Mouse (Mus musculus): ENCODE data around the gene Rnf224. TPM values are rescaled to one million over a fixed set of nuclear protein-coding genes. Genes with fewer than 3 reads are reported as not detected.

The Rnf224 gene
- total and polyA plus RNA-seq, 2 experiments from 2014 or later, result not detected

DNA sequence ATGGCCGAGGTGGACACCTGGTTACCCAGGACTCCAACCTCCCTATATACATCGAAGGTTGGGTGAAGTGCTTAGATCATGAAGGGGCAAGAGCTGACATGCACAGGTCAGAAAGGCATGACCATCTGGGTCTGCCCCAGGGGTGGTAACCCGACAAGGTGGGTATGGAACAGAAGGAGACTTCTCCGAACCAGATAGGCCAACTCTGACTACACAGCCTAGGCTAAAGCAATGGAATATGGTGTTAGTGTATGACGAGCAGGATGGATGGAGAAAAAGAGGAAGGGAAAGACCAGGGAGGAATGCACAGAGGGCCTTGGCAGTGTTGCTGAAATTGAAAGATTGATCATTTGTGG is 50.0 kb downstream of the Rnf224 start:
- H3K9me3 ChIP-seq (ENCODE audit: low read length), result no peaks in the 10 kb centered on the region
- H3K4me3 ChIP-seq (ENCODE audit: low read length), result no peak overlapping the region
- H3K4me2 ChIP-seq (ENCODE audit: low read depth, low read length), result peak overlapping the region; percentile 76
- peak overlapping the region; percentile 59; the same call in 1 of the 2 replicates for H3K9ac ChIP-seq (replicated peaks; ENCODE audit: low read length)
- no peaks in the 10 kb centered on the region for H3K36me3 ChIP-seq (ENCODE audit: insufficient read depth, low read length)
- no peak for DNase-seq (ENCODE audit: low spot score)
- peaks cover 11% of the 10 kb centered on the region for H3K4me1 ChIP-seq (ENCODE audit: insufficient read depth, low read length)
- H3K27me3 ChIP-seq (ENCODE audit: insufficient read depth, low read length), result no peaks in the 10 kb centered on the region
- no peak for TF ChIP-seq CTCF (IDR thresholded peaks at IDR 0.05; ENCODE audit: low read depth)
- no peak overlapping the region for H3K27ac ChIP-seq
- 29% methylated on average over 5 of the region's 5 CpGs for WGBS
- 0 out of 2 replicates have a peak, but pooled peaks have one; percentile 15 for ATAC-seq

DNA sequence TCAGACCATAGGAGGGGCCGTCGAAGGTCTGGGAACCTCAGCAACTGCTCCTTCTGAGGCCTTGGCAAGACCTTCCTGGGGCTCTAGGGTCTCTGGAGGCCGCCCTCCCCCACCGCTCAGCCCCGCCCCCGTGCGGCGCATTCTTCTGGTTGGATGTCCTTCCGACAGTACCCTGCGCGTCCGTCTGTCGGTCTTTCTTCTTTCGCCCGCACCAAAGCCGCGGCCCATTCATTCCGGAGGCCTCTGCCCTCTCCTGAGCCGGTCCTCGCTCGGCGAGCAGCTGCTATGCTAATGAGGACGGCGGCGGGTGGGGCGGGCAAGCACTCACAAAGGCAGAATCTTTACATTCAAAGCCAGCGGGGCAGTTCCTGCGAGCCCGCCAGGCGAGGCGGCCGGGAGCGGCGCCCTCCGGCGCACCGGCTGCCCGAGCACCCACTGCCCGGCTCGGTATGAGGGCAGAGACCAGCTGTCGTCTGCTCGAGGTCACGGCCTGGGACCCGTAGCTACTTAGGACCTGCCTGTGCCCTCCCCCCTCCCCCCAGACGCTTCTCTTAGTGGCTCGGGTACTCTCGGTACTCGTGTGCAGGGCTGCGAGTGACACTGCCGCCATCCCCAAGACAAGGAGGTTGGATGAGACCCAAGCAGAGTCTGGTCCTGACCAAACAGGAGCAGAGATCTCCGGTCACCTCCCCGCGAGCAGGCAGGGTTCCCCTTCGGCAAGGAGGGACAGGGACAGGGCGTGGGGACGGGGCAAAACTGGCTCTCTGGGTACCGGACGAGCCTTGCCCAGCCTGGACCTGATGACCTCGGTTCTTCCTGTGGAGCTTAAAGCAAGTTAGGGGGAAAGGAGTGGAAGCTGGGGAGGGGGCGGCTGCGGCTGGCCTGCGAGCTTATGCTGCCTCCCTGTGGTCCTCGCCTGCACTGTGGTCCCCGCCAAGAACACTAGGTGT is 50.7 kb downstream of the Rnf224 start:
- under 1% methylated on average over 62 of the region's 64 CpGs for WGBS
- peaks cover 11% of the 10 kb centered on the region for H3K4me1 ChIP-seq (ENCODE audit: insufficient read depth, low read length)

DNA sequence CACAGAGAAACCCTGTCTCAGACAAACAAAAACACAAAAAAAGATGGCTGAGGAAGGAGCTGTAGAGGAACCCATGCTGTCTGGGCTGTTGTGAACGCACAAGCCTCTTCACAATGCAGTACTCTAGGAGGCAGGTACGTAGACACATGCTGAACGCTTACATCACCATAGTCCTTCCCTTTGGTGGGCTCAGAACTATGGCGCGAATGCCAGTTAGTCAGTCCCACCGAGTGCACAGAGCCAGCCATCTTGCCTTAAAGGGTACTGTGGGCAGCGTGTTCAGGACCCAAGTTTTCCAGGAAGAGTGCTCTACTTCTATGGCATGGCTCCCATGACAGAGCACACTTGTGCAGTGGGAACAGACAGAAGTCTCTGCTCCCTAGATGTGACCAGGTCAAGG is 52.1 kb downstream of the Rnf224 start:
- DNase-seq (ENCODE audit: low spot score), result no peak
- TF ChIP-seq CTCF (IDR thresholded peaks at IDR 0.05; ENCODE audit: low read depth), result no peak
- H3K9ac ChIP-seq (replicated peaks; ENCODE audit: low read length), result no peak overlapping the region
- ATAC-seq, result no peak
- no peaks in the 10 kb centered on the region for H3K27me3 ChIP-seq (ENCODE audit: insufficient read depth, low read length)
- no peak overlapping the region for H3K27ac ChIP-seq
- H3K4me1 ChIP-seq (ENCODE audit: insufficient read depth, low read length), result peaks cover 11% of the 10 kb centered on the region
- no peak overlapping the region for H3K4me2 ChIP-seq (ENCODE audit: low read depth, low read length)
- 83% methylated on average over 7 of the region's 7 CpGs for WGBS
- H3K9me3 ChIP-seq (ENCODE audit: low read length), result no peaks in the 10 kb centered on the region
- no peaks in the 10 kb centered on the region for H3K36me3 ChIP-seq (ENCODE audit: insufficient read depth, low read length)
- no peak overlapping the region for H3K4me3 ChIP-seq (ENCODE audit: low read length)

More for the DNA sequence above, 50.7 kb downstream of the Rnf224 start:
- peak overlapping the region; percentile 42 for H3K4me3 ChIP-seq (ENCODE audit: low read length)
- peak overlapping the region; percentile 59 for H3K9ac ChIP-seq (replicated peaks; ENCODE audit: low read length)
- peak; percentile 74 for ATAC-seq
- no peaks in the 10 kb centered on the region for H3K9me3 ChIP-seq (ENCODE audit: low read length)
- peak overlapping the region; percentile 76 for H3K4me2 ChIP-seq (ENCODE audit: low read depth, low read length)
- H3K27me3 ChIP-seq (ENCODE audit: insufficient read depth, low read length), result no peaks in the 10 kb centered on the region
- DNase-seq (ENCODE audit: low spot score), result peak; percentile 77
- peak overlapping the region; percentile 80 for H3K27ac ChIP-seq
- peak; percentile 92 for TF ChIP-seq CTCF (IDR thresholded peaks at IDR 0.05; ENCODE audit: low read depth)
- no peaks in the 10 kb centered on the region for H3K36me3 ChIP-seq (ENCODE audit: insufficient read depth, low read length)

Other genes starting within 250 kb of the Rnf224 start
Only the 30 nearest of the 31 such genes appear.
- 254 and 279 TPM in 2 replicates for gene Nsmf, start 182.4 kb downstream of the Rnf224 start, total RNA-seq (2014; rRNA removed)
- gene Nsmf, start 182.4 kb downstream of the Rnf224 start, polyA plus RNA-seq (2015; fragmentation: Nextera tagmentation; extraction: Ambion mirVana), result 152 and 159 TPM in 2 replicates
- not detected in 2 replicates for gene Entpd8, start 156.5 kb downstream of the Rnf224 start, total RNA-seq (2014; rRNA removed)
- not detected in 2 replicates for gene Entpd8, start 156.5 kb downstream of the Rnf224 start, polyA plus RNA-seq (2015; fragmentation: Nextera tagmentation; extraction: Ambion mirVana)
- gene Noxa1, start 141.6 kb downstream of the Rnf224 start, total RNA-seq (2014; rRNA removed), result not detected in 2 replicates
- not detected in 2 replicates for gene Noxa1, start 141.6 kb downstream of the Rnf224 start, polyA plus RNA-seq (2015; fragmentation: Nextera tagmentation; extraction: Ambion mirVana)
- gene Nrarp, start 56.0 kb downstream of the Rnf224 start, total RNA-seq (2014; rRNA removed), result 50.8 and 58.0 TPM in 2 replicates
- 14.2 and 14.7 TPM in 2 replicates for gene Nrarp, start 56.0 kb downstream of the Rnf224 start, polyA plus RNA-seq (2015; fragmentation: Nextera tagmentation; extraction: Ambion mirVana)
- 4.0 and 4.7 TPM in 2 replicates for gene Tor4a, start 39.9 kb downstream of the Rnf224 start, total RNA-seq (2014; rRNA removed)
- gene Tor4a, start 39.9 kb downstream of the Rnf224 start, polyA plus RNA-seq (2015; fragmentation: Nextera tagmentation; extraction: Ambion mirVana), result 1.2 and 1.9 TPM in 2 replicates
- 90.3 and 117 TPM in 2 replicates for gene Nelfb, start 25.3 kb downstream of the Rnf224 start, total RNA-seq (2014; rRNA removed)
- 82.0 and 82.8 TPM in 2 replicates for gene Nelfb, start 25.3 kb downstream of the Rnf224 start, polyA plus RNA-seq (2015; fragmentation: Nextera tagmentation; extraction: Ambion mirVana)
- gene Stpg3, start 22.1 kb downstream of the Rnf224 start, total RNA-seq (2014; rRNA removed), result not detected in 2 replicates
- gene Stpg3, start 22.1 kb downstream of the Rnf224 start, polyA plus RNA-seq (2015; fragmentation: Nextera tagmentation; extraction: Ambion mirVana), result not detected in 2 replicates
- gene Fam166a, start 18.0 kb downstream of the Rnf224 start, total RNA-seq (2014; rRNA removed), result not detected in 2 replicates
- gene Fam166a, start 18.0 kb downstream of the Rnf224 start, polyA plus RNA-seq (2015; fragmentation: Nextera tagmentation; extraction: Ambion mirVana), result 0.42 TPM in 1 of 2 replicates, not detected in the other
- 827 and 864 TPM in 2 replicates for gene Tubb4b, start 12.1 kb downstream of the Rnf224 start, total RNA-seq (2014; rRNA removed)
- gene Tubb4b, start 12.1 kb downstream of the Rnf224 start, polyA plus RNA-seq (2015; fragmentation: Nextera tagmentation; extraction: Ambion mirVana), result 531 and 568 TPM in 2 replicates
- not detected in 2 replicates for gene Slc34a3, start 2.4 kb downstream of the Rnf224 start, total RNA-seq (2014; rRNA removed)
- not detected in 2 replicates for gene Slc34a3, start 2.4 kb downstream of the Rnf224 start, polyA plus RNA-seq (2015; fragmentation: Nextera tagmentation; extraction: Ambion mirVana)
- 156 and 170 TPM in 2 replicates for gene Rnf208, start 5.5 kb upstream of the Rnf224 start, total RNA-seq (2014; rRNA removed)
- gene Rnf208, start 5.5 kb upstream of the Rnf224 start, polyA plus RNA-seq (2015; fragmentation: Nextera tagmentation; extraction: Ambion mirVana), result 197 and 219 TPM in 2 replicates
- 0.47 TPM in 1 of 2 replicates, not detected in the other for gene Cysrt1, start 5.7 kb upstream of the Rnf224 start, total RNA-seq (2014; rRNA removed)
- 0.24 and 0.44 TPM in 2 replicates for gene Cysrt1, start 5.7 kb upstream of the Rnf224 start, polyA plus RNA-seq (2015; fragmentation: Nextera tagmentation; extraction: Ambion mirVana)
- 8.7 and 9.7 TPM in 2 replicates for gene AL732309.1, start 10.1 kb upstream of the Rnf224 start, total RNA-seq (2014; rRNA removed)
- 2.3 and 2.6 TPM in 2 replicates for gene AL732309.1, start 10.1 kb upstream of the Rnf224 start, polyA plus RNA-seq (2015; fragmentation: Nextera tagmentation; extraction: Ambion mirVana)
- 56.2 and 57.9 TPM in 2 replicates for gene Tmem203, start 18.7 kb upstream of the Rnf224 start, total RNA-seq (2014; rRNA removed)
- 26.7 and 29.7 TPM in 2 replicates for gene Tmem203, start 18.7 kb upstream of the Rnf224 start, polyA plus RNA-seq (2015; fragmentation: Nextera tagmentation; extraction: Ambion mirVana)
- 39.1 and 45.6 TPM in 2 replicates for gene Tprn, start 25.8 kb upstream of the Rnf224 start, total RNA-seq (2014; rRNA removed)
- gene Tprn, start 25.8 kb upstream of the Rnf224 start, polyA plus RNA-seq (2015; fragmentation: Nextera tagmentation; extraction: Ambion mirVana), result 30.0 and 31.1 TPM in 2 replicates
- gene Ssna1, start 35.7 kb upstream of the Rnf224 start, total RNA-seq (2014; rRNA removed), result 84.5 and 120 TPM in 2 replicates
- gene Ssna1, start 35.7 kb upstream of the Rnf224 start, polyA plus RNA-seq (2015; fragmentation: Nextera tagmentation; extraction: Ambion mirVana), result 159 and 165 TPM in 2 replicates
- gene Anapc2, start 35.7 kb upstream of the Rnf224 start, total RNA-seq (2014; rRNA removed), result 26.1 and 46.7 TPM in 2 replicates
- gene Anapc2, start 35.7 kb upstream of the Rnf224 start, polyA plus RNA-seq (2015; fragmentation: Nextera tagmentation; extraction: Ambion mirVana), result 101 and 105 TPM in 2 replicates
- gene Tmem210, start 51.4 kb upstream of the Rnf224 start, total RNA-seq (2014; rRNA removed), result not detected in 2 replicates
- gene Tmem210, start 51.4 kb upstream of the Rnf224 start, polyA plus RNA-seq (2015; fragmentation: Nextera tagmentation; extraction: Ambion mirVana), result not detected in 2 replicates
- gene Lrrc26, start 53.1 kb upstream of the Rnf224 start, total RNA-seq (2014; rRNA removed), result 1.0 TPM in 1 of 2 replicates, not detected in the other
- gene Lrrc26, start 53.1 kb upstream of the Rnf224 start, polyA plus RNA-seq (2015; fragmentation: Nextera tagmentation; extraction: Ambion mirVana), result 0.20 and 0.44 TPM in 2 replicates
- 146 and 156 TPM in 2 replicates for gene Grin1, start 82.4 kb upstream of the Rnf224 start, total RNA-seq (2014; rRNA removed)
- gene Grin1, start 82.4 kb upstream of the Rnf224 start, polyA plus RNA-seq (2015; fragmentation: Nextera tagmentation; extraction: Ambion mirVana), result 69.5 and 75.7 TPM in 2 replicates
- gene Man1b1, start 95.6 kb upstream of the Rnf224 start, total RNA-seq (2014; rRNA removed), result 52.6 and 67.9 TPM in 2 replicates
- 46.7 and 49.7 TPM in 2 replicates for gene Man1b1, start 95.6 kb upstream of the Rnf224 start, polyA plus RNA-seq (2015; fragmentation: Nextera tagmentation; extraction: Ambion mirVana)
- 19.0 and 30.0 TPM in 2 replicates for gene Dpp7, start 119.6 kb upstream of the Rnf224 start, total RNA-seq (2014; rRNA removed)
- gene Dpp7, start 119.6 kb upstream of the Rnf224 start, polyA plus RNA-seq (2015; fragmentation: Nextera tagmentation; extraction: Ambion mirVana), result 24.7 and 27.8 TPM in 2 replicates
- 5.8 and 7.5 TPM in 2 replicates for gene Uap1l1, start 128.9 kb upstream of the Rnf224 start, total RNA-seq (2014; rRNA removed)
- gene Uap1l1, start 128.9 kb upstream of the Rnf224 start, polyA plus RNA-seq (2015; fragmentation: Nextera tagmentation; extraction: Ambion mirVana), result 15.6 and 18.5 TPM in 2 replicates
- gene Sapcd2, start 135.5 kb upstream of the Rnf224 start, total RNA-seq (2014; rRNA removed), result 38.1 and 40.2 TPM in 2 replicates
- 20.2 and 22.0 TPM in 2 replicates for gene Sapcd2, start 135.5 kb upstream of the Rnf224 start, polyA plus RNA-seq (2015; fragmentation: Nextera tagmentation; extraction: Ambion mirVana)
- 8.4 and 12.9 TPM in 2 replicates for gene Entpd2, start 159.1 kb upstream of the Rnf224 start, total RNA-seq (2014; rRNA removed)
- gene Entpd2, start 159.1 kb upstream of the Rnf224 start, polyA plus RNA-seq (2015; fragmentation: Nextera tagmentation; extraction: Ambion mirVana), result 10.8 and 12.3 TPM in 2 replicates
- 249 and 289 TPM in 2 replicates for gene Npdc1, start 162.6 kb upstream of the Rnf224 start, total RNA-seq (2014; rRNA removed)
- 416 and 422 TPM in 2 replicates for gene Npdc1, start 162.6 kb upstream of the Rnf224 start, polyA plus RNA-seq (2015; fragmentation: Nextera tagmentation; extraction: Ambion mirVana)
- 1.0 TPM in 1 of 2 replicates, not detected in the other for gene Fut7, start 186.5 kb upstream of the Rnf224 start, total RNA-seq (2014; rRNA removed)
- 0.18 and 0.20 TPM in 2 replicates for gene Fut7, start 186.5 kb upstream of the Rnf224 start, polyA plus RNA-seq (2015; fragmentation: Nextera tagmentation; extraction: Ambion mirVana)
- gene Abca2, start 191.9 kb upstream of the Rnf224 start, total RNA-seq (2014; rRNA removed), result 84.6 and 94.9 TPM in 2 replicates
- 10.7 and 12.5 TPM in 2 replicates for gene Abca2, start 191.9 kb upstream of the Rnf224 start, polyA plus RNA-seq (2015; fragmentation: Nextera tagmentation; extraction: Ambion mirVana)
- gene Clic3, start 220.1 kb upstream of the Rnf224 start, total RNA-seq (2014; rRNA removed), result 0.97 and 3.9 TPM in 2 replicates
- gene Clic3, start 220.1 kb upstream of the Rnf224 start, polyA plus RNA-seq (2015; fragmentation: Nextera tagmentation; extraction: Ambion mirVana), result 4.1 and 4.8 TPM in 2 replicates
- gene Paxx, start 224.3 kb upstream of the Rnf224 start, total RNA-seq (2014; rRNA removed), result 183 and 187 TPM in 2 replicates
- gene Paxx, start 224.3 kb upstream of the Rnf224 start, polyA plus RNA-seq (2015; fragmentation: Nextera tagmentation; extraction: Ambion mirVana), result 141 and 145 TPM in 2 replicates